Mouse (Mus musculus): ENCODE results near the gene Pacrg. TPM values are rescaled to one million over a fixed set of nuclear protein-coding genes. Genes with fewer than 3 reads are reported as not detected.

Pacrg gene
- total and polyA plus RNA-seq, 3 experiments, result 0.11 TPM; not detected in 2

DNA sequence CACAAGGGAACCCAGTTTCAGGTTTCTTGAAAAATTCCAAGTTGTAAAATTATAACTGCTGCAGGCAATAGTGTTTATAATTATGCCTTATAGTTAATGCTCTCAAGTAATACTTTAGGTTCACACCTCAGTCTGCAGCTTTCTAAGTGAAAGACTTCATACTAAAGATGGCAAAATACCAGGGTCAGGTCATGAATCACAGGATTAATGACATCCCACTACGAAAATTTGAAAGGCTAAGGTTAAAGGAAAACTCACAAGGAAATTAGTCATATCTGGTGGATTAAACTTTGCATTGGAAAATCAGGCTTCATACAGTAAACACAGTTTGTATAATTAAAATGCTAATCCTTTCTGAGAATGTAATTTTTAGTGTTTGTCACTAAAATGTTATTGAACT, 200.3 kb downstream of the Pacrg start:
- no peaks in the 10 kb centered on the region for H3K9me3 ChIP-seq (replicated peaks)
- no peak overlapping the region for H3K4me3 ChIP-seq (ENCODE audit: low read depth, low read length)
- no peak for ATAC-seq (ENCODE audit: extremely low read depth, insufficient number of reproducible peaks, low FRiP score, poor library complexity, severe bottlenecking)
- no peaks in the 10 kb centered on the region for H3K27me3 ChIP-seq (ENCODE audit: insufficient read depth, low read length)
- no peak for DNase-seq (ENCODE audit: low spot score)
- H3K4me1 ChIP-seq (ENCODE audit: insufficient read depth, low read depth, low read length), result no peaks in the 10 kb centered on the region
- TF ChIP-seq GATA2 (IDR thresholded peaks at IDR 0.05; ENCODE audit: borderline replicate concordance, low read depth, low read length), result no peak
- TF ChIP-seq CTCF (IDR thresholded peaks at IDR 0.05; ENCODE audit: low read depth, low read length), result no peak
- TF ChIP-seq TAL1 (conservative IDR thresholded peaks at IDR 0.05; ENCODE audit: low read depth, low read length), result no peak
- TF ChIP-seq GATA1 (IDR thresholded peaks at IDR 0.05; ENCODE audit: borderline replicate concordance, low read length), result no peak
- no peak for TF ChIP-seq POLR2AphosphoS5 (IDR thresholded peaks at IDR 0.05; ENCODE audit: insufficient replicate concordance, low read depth, low read length)
- H3K36me3 ChIP-seq (replicated peaks), result no peaks in the 10 kb centered on the region

DNA sequence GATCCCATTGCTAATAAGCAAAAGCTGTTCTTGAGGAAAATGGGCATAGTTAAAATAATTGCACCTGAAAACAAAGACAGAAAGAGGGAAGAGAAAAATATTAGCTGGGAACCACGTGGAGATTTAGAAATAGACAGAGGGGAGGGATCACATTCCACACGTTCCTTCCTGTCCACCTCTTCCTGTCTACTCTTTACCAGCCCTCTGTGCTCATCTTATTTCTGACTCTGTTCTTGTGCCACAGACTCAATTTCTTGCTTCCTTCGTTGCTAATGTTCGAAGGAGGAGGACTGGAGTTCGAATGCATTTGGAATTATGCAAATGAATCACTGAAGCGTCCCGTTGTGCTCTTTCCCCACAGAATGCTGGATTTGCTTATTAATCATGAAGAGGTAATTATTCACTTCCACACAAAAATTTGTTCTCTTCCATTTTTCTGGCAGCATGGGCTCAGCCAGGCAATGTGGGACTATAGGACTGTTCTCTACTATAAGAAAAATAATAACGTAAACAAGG, 204.1 kb downstream of the Pacrg start:
- no peaks in the 10 kb centered on the region for H3K4me1 ChIP-seq (ENCODE audit: insufficient read depth, low read depth, low read length)
- no peak overlapping the region for H3K4me3 ChIP-seq (ENCODE audit: low read depth, low read length)
- H3K27me3 ChIP-seq (ENCODE audit: insufficient read depth, low read length), result no peaks in the 10 kb centered on the region
- ATAC-seq (ENCODE audit: extremely low read depth, insufficient number of reproducible peaks, low FRiP score, poor library complexity, severe bottlenecking) (no peak), DNase-seq (ENCODE audit: low spot score) (no peak)
- TF ChIP-seq TAL1 (conservative IDR thresholded peaks at IDR 0.05; ENCODE audit: low read depth, low read length) (no peak), GATA2 (IDR thresholded peaks at IDR 0.05; ENCODE audit: borderline replicate concordance, low read depth, low read length) (no peak), CTCF (IDR thresholded peaks at IDR 0.05; ENCODE audit: low read depth, low read length) (no peak), POLR2AphosphoS5 (IDR thresholded peaks at IDR 0.05; ENCODE audit: insufficient replicate concordance, low read depth, low read length) (no peak), GATA1 (IDR thresholded peaks at IDR 0.05; ENCODE audit: borderline replicate concordance, low read length) (no peak)
- no peaks in the 10 kb centered on the region for H3K36me3 ChIP-seq (replicated peaks)
- H3K9me3 ChIP-seq (replicated peaks), result no peaks in the 10 kb centered on the region

DNA sequence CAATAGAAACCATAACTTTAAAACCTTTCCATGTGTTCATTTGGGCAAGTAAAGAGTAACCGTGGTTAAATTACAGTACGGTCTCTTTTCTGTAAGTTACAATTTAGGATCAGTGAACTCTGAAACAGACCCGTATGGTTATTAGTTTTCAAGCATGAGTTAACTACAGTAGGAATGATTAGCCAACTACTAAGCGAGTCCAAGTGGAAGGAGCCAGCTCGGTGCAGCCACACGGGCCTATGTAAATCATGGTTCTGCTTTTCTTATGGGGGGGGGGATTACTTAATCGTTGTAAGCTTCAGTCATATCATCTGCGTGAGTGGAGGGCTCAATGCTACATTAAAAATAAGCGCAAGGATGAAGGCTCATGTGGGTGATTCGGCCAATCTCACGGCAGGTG, 204.6 kb downstream of the Pacrg start:
- Histone ChIP-seq H3K4me1 (ENCODE audit: insufficient read depth, low read depth, low read length) (no peaks in the 10 kb centered on the region), H3K9me3 (replicated peaks) (no peaks in the 10 kb centered on the region), H3K4me3 (ENCODE audit: low read depth, low read length) (no peak overlapping the region), H3K36me3 (replicated peaks) (no peaks in the 10 kb centered on the region), H3K27me3 (ENCODE audit: insufficient read depth, low read length) (no peaks in the 10 kb centered on the region)
- TF ChIP-seq GATA2 (IDR thresholded peaks at IDR 0.05; ENCODE audit: borderline replicate concordance, low read depth, low read length), result no peak
- ATAC-seq (ENCODE audit: extremely low read depth, insufficient number of reproducible peaks, low FRiP score, poor library complexity, severe bottlenecking) (no peak), DNase-seq (ENCODE audit: low spot score) (no peak)

DNA sequence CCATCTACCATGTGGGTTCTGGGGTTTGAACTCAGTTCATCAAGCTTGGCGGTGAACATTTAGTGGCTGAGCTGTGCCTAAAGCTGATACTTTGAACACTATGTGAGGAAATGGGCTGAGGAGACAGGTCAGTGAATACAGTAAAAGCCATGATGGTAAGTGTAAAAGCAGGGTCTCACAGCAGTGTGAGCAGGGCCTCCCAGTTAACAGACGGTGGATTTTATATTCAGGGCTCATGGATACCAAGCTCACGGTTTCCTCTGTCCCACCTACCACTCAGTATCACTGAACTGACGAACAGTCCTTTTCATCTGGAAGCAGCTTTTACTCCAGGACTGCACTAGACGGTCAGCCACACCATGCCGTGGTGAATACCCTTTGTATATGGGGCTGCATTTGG, 205.1 kb downstream of the Pacrg start:
- TF ChIP-seq GATA2 (IDR thresholded peaks at IDR 0.05; ENCODE audit: borderline replicate concordance, low read depth, low read length) (no peak), CTCF (IDR thresholded peaks at IDR 0.05; ENCODE audit: low read depth, low read length) (no peak), GATA1 (IDR thresholded peaks at IDR 0.05; ENCODE audit: borderline replicate concordance, low read length) (no peak), POLR2AphosphoS5 (IDR thresholded peaks at IDR 0.05; ENCODE audit: insufficient replicate concordance, low read depth, low read length) (no peak), TAL1 (conservative IDR thresholded peaks at IDR 0.05; ENCODE audit: low read depth, low read length) (no peak)
- DNase-seq (ENCODE audit: low spot score) (no peak), ATAC-seq (ENCODE audit: extremely low read depth, insufficient number of reproducible peaks, low FRiP score, poor library complexity, severe bottlenecking) (no peak)
- H3K9me3 ChIP-seq (replicated peaks), result no peaks in the 10 kb centered on the region
- no peaks in the 10 kb centered on the region for H3K36me3 ChIP-seq (replicated peaks)
- no peak overlapping the region for H3K4me3 ChIP-seq (ENCODE audit: low read depth, low read length)
- H3K27me3 ChIP-seq (ENCODE audit: insufficient read depth, low read length), result no peaks in the 10 kb centered on the region
- no peaks in the 10 kb centered on the region for H3K4me1 ChIP-seq (ENCODE audit: insufficient read depth, low read depth, low read length)

DNA sequence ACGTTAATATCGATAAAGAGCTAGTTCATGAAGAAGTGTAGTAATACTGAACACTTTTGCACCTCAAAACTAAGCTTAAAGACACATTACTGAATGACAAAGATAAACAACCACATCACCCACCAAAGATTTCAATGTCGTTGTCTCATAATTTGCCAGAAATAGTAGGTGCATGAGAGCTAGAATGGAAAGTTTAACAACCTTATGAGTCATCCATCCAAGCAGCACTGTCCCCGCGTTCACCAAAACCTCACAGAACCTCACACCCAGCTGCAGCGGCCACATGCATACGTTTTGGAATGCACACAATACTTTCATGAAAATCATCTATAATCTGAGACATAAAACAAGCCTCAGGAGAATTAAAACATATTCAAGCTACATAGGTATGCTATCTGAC, 206.3 kb downstream of the Pacrg start:
- no peak for ATAC-seq (ENCODE audit: extremely low read depth, insufficient number of reproducible peaks, low FRiP score, poor library complexity, severe bottlenecking)
- peaks cover 5% of the 10 kb centered on the region; the same call in 1 of the 2 replicates for H3K27me3 ChIP-seq (ENCODE audit: insufficient read depth, low read length)
- no peaks in the 10 kb centered on the region for H3K4me1 ChIP-seq (ENCODE audit: insufficient read depth, low read depth, low read length)
- TF ChIP-seq GATA2 (IDR thresholded peaks at IDR 0.05; ENCODE audit: borderline replicate concordance, low read depth, low read length), result no peak
- no peak for TF ChIP-seq POLR2AphosphoS5 (IDR thresholded peaks at IDR 0.05; ENCODE audit: insufficient replicate concordance, low read depth, low read length)
- no peak for TF ChIP-seq TAL1 (conservative IDR thresholded peaks at IDR 0.05; ENCODE audit: low read depth, low read length)
- TF ChIP-seq CTCF (IDR thresholded peaks at IDR 0.05; ENCODE audit: low read depth, low read length), result no peak
- DNase-seq (ENCODE audit: low spot score), result no peak
- no peaks in the 10 kb centered on the region for H3K9me3 ChIP-seq (replicated peaks)
- H3K4me3 ChIP-seq (ENCODE audit: low read depth, low read length), result no peak overlapping the region
- no peaks in the 10 kb centered on the region for H3K36me3 ChIP-seq (replicated peaks)

DNA sequence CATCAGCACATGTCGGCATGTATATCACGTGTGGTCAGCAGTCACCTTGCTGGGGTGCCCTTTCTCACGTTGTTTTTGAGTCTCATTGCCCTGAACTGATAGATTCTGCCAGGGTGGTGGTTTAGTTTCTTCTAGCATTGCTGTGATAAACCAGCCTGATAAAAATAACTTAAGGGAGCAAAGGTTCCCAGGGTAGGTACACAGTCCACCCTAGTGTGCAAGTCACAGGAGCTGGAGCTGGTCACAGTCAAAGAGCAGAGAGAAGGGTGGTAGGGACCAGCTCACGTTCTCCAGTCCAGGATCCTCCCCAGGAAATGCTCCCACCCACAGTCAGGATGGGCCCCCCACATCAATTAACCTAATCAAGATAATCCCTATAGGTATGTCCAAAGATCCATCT, 211.9 kb downstream of the Pacrg start:
- H3K4me1 ChIP-seq (ENCODE audit: insufficient read depth, low read depth, low read length), result no peaks in the 10 kb centered on the region
- TF ChIP-seq TAL1 (conservative IDR thresholded peaks at IDR 0.05; ENCODE audit: low read depth, low read length) (no peak), POLR2AphosphoS5 (IDR thresholded peaks at IDR 0.05; ENCODE audit: insufficient replicate concordance, low read depth, low read length) (no peak), GATA1 (IDR thresholded peaks at IDR 0.05; ENCODE audit: borderline replicate concordance, low read length) (no peak), GATA2 (IDR thresholded peaks at IDR 0.05; ENCODE audit: borderline replicate concordance, low read depth, low read length) (no peak), CTCF (IDR thresholded peaks at IDR 0.05; ENCODE audit: low read depth, low read length) (no peak)
- peaks cover 16% of the 10 kb centered on the region for H3K27me3 ChIP-seq (ENCODE audit: insufficient read depth, low read length)
- H3K36me3 ChIP-seq (replicated peaks), result no peaks in the 10 kb centered on the region
- H3K4me3 ChIP-seq (ENCODE audit: low read depth, low read length), result no peak overlapping the region
- DNase-seq (ENCODE audit: low spot score) (no peak), ATAC-seq (ENCODE audit: extremely low read depth, insufficient number of reproducible peaks, low FRiP score, poor library complexity, severe bottlenecking) (no peak)
- H3K9me3 ChIP-seq (replicated peaks), result no peaks in the 10 kb centered on the region

DNA sequence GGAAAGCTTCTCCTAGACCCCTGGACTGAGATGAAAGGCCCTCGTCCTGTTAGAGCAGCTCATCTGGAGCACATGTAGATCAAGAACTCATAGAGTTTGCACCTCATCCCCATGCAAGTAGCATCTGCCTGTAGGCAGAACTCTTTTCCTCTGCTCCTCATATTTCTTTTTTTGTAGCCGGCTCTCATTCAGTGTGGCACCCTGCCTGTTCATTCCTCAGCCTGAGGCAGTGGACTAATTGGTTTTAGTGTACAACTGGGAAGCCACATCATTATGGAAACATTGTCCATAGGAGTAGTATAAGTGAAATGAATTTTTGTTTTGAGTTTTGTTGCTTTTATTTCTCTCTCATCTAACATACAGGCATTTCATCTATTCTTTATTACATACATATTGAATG, 212.6 kb downstream of the Pacrg start:
- H3K4me1 ChIP-seq (ENCODE audit: insufficient read depth, low read depth, low read length), result no peaks in the 10 kb centered on the region
- no peaks in the 10 kb centered on the region for H3K36me3 ChIP-seq (replicated peaks)
- H3K4me3 ChIP-seq (ENCODE audit: low read depth, low read length), result no peak overlapping the region
- DNase-seq (ENCODE audit: low spot score) (no peak), ATAC-seq (ENCODE audit: extremely low read depth, insufficient number of reproducible peaks, low FRiP score, poor library complexity, severe bottlenecking) (no peak)
- peaks cover 16% of the 10 kb centered on the region for H3K27me3 ChIP-seq (ENCODE audit: insufficient read depth, low read length)
- TF ChIP-seq TAL1 (conservative IDR thresholded peaks at IDR 0.05; ENCODE audit: low read depth, low read length) (no peak), GATA2 (IDR thresholded peaks at IDR 0.05; ENCODE audit: borderline replicate concordance, low read depth, low read length) (no peak), GATA1 (IDR thresholded peaks at IDR 0.05; ENCODE audit: borderline replicate concordance, low read length) (no peak), CTCF (IDR thresholded peaks at IDR 0.05; ENCODE audit: low read depth, low read length) (no peak), POLR2AphosphoS5 (IDR thresholded peaks at IDR 0.05; ENCODE audit: insufficient replicate concordance, low read depth, low read length) (no peak)
- no peaks in the 10 kb centered on the region for H3K9me3 ChIP-seq (replicated peaks)

Measured in G1E (cell line).